15 mouse cellular contexts compared by ENCODE assay signal in the genomic region with DNA sequence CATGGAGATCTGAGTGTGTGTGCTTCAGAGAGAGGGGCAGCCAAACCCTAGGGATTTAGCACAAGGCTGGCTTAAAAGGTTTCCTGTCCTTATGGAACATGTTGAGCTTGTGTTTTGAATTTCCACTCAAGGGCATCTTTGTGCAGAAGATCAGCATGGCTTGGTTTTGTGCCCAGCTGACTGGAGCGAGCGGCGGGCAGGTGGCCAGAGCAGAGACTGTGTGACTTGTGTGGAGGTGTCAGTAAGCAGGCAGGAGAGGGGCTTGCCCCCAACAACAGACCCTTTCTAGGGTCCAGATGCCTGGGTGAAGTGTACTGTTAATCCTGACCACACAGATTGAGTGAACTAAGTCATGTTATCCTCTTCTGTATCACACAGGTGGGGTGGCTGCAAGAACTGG.
A peak's percentile ranks its signal among the peaks of the same experiment; 100 is the strongest.
DNase-seq lines count a peak whose midpoint lies in the region; ATAC-seq and TF ChIP-seq lines count a peak whose summit lies in the region.
"Had no signal": no experiment of that assay in that cellular context is flagged by ENCODE, and none has a peak within 500 bp of the region (broad histone marks: within the 10 kb centered on the region; RNA-seq: fewer than 3 reads in every experiment).

No protein-coding gene starts in this region.

- H3K36me3 ChIP-seq in forebrain, postnatal 0 days (ENCODE audit: insufficient read depth), result no peaks in the 10 kb centered on the region
- H3K36me3 ChIP-seq in forebrain, embryonic 15.5 days, result no peaks in the 10 kb centered on the region
- H3K36me3 ChIP-seq: G1E; kidney, embryonic 15.5 days had no signal

- intact Hi-C loops in left cerebral cortex, postnatal 10 days (cut with DNase I), result no loop called here

- no peak overlapping the region for H3K9ac ChIP-seq in forebrain, postnatal 0 days
- no peak overlapping the region for H3K9ac ChIP-seq in forebrain, embryonic 15.5 days (replicated peaks)
- H3K9ac ChIP-seq: kidney, embryonic 15.5 days; liver, postnatal 0 days had no signal

- no peaks in the 10 kb centered on the region for H3K9me3 ChIP-seq in forebrain, postnatal 0 days (ENCODE audit: low read length)
- H3K9me3 ChIP-seq in forebrain, embryonic 15.5 days, result no peaks in the 10 kb centered on the region
- H3K9me3 ChIP-seq: G1E; kidney, embryonic 15.5 days; megakaryocyte, embryonic 14.5 days had no signal

- H3K4me1 ChIP-seq in forebrain, postnatal 0 days (ENCODE audit: insufficient read depth), result no peaks in the 10 kb centered on the region
- H3K4me1 ChIP-seq in forebrain, embryonic 15.5 days, result 0 out of 2 replicates have a peak, but pooled peaks cover 4% of the 10 kb centered on the region

- H3K27ac ChIP-seq in forebrain, postnatal 0 days (ENCODE audit: low read depth, low read length), result no peak overlapping the region
- H3K27ac ChIP-seq in forebrain, embryonic 15.5 days (replicated peaks), result no peak overlapping the region
- H3K27ac ChIP-seq: kidney, embryonic 15.5 days; left cerebral cortex, adult 2 months had no signal

- no peak overlapping the region for H3K4me2 ChIP-seq in forebrain, postnatal 0 days (ENCODE audit: low read depth)
- no peak overlapping the region for H3K4me2 ChIP-seq in forebrain, embryonic 15.5 days (replicated peaks)
- H3K4me2 ChIP-seq: kidney, embryonic 15.5 days had no signal

- no peaks in the 10 kb centered on the region for H3K27me3 ChIP-seq in forebrain, postnatal 0 days (ENCODE audit: insufficient read depth, low read length)
- H3K27me3 ChIP-seq in forebrain, embryonic 15.5 days, result no peaks in the 10 kb centered on the region
- H3K27me3 ChIP-seq: kidney, embryonic 15.5 days had no signal

- WGBS in forebrain, postnatal 0 days, result 66% methylated on average over 3 of the region's 3 CpGs
- WGBS in forebrain, embryonic 15.5 days, result 78% methylated on average over 3 of the region's 3 CpGs

- no peak overlapping the region for H3K4me3 ChIP-seq in forebrain, postnatal 0 days (ENCODE audit: low read depth, low read length)
- no peak overlapping the region for H3K4me3 ChIP-seq in forebrain, embryonic 15.5 days
- H3K4me3 ChIP-seq: erythroblast, embryonic 14.5 days; kidney, embryonic 15.5 days; left cerebral cortex, adult 2 months; megakaryocyte, embryonic 14.5 days had no signal

- ATAC-seq in forebrain, postnatal 0 days, result peak; percentile 34; the same call in 1 of the 2 replicates
- ATAC-seq in forebrain, embryonic 15.5 days (replicated peaks), result no peak
- ATAC-seq: activated CD4-positive, CD25-positive, alpha-beta regulatory T cell, adult 4 months; liver, postnatal 0 days had no signal

- DNase-seq in forebrain, postnatal 0 days, result peak; percentile 22
- peak; percentile 25 to 48 for DNase-seq in left cerebral cortex, postnatal 10 days (ENCODE audit: extremely low spot score in 1 of 2, low spot score in 2 of 2)
- DNase-seq in left cerebral cortex, adult 11 months (ENCODE audit: low spot score), result no peak
- peak; percentile 21 for DNase-seq in adrenal gland, postnatal 14 days
- peak; percentile 91 for DNase-seq in cerebellum, adult 9-11 months
- DNase-seq in thymus, postnatal 36 days, result no peak
- DNase-seq in thymus, postnatal 14 days, result no peak
- DNase-seq: liver, postnatal 0 days had no signal

- TF ChIP-seq CTCF in forebrain, postnatal 0 days (IDR thresholded peaks at IDR 0.05; ENCODE audit: low read depth), result no peak

Comparison
In these comparisons a context has a peak if more than half of its experiments do, and no peak if none do; other contexts are left out.
1. DNase-seq: peak in forebrain, postnatal 0 days (single experiment), left cerebral cortex, postnatal 10 days (2 of 2), adrenal gland, postnatal 14 days (single experiment) and cerebellum, adult 9-11 months (single experiment); none in left cerebral cortex, adult 11 months (single experiment), thymus, postnatal 36 days (0 of 2) and thymus, postnatal 14 days (single experiment).